Mouse (Mus musculus) 3T3-L1 (cell line): Measurements from ENCODE around the gene Mterf4.

Experiments
- DNase-seq: peaks from one replicate; pipeline ENCODE4 v3.0.0-alpha.2; 2015; ENCODE audit warnings: low read depth, low spot score

Mterf4 gene

DNA sequence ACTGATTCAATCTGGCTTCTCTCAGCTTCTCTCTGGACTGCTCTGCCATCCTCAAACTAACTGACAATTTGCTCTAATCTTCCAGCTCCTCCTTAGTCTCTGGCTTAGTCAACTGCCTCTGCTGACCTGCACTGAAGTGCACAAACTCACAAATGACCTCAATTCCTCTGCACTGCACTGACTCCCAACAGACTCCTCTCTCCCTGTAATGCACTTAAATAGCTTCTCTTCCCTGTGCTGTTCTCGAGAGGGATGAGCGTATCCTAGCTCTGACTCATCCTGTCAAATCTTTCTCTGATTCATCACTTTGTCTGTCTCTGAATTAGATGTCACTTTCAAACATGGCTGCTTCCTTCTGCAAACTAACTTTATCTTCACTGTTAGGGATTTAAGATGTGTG, 37.5 kb downstream of the Mterf4 start:
- peak; percentile 65 for DNase-seq

DNA sequence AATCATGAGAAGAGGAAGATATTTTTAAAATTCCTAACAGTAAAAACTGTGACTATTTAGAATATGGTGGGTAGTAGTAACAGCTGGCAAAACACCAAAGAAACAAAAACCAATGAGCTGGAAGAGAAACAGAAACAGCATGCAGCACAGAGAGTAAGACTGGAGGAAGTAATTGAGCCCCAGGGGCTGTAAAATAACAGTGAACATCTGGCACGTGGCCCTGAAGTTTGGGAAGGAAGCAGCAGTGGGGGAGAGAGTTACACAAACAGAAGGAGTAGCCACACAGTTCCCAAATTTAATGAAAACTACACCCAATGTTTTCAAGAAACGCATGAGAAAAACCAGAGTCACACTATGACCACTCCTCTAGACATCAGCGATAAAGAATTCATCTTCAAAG, 38.5 kb downstream of the Mterf4 start:
- DNase-seq, result peak; percentile 56

DNA sequence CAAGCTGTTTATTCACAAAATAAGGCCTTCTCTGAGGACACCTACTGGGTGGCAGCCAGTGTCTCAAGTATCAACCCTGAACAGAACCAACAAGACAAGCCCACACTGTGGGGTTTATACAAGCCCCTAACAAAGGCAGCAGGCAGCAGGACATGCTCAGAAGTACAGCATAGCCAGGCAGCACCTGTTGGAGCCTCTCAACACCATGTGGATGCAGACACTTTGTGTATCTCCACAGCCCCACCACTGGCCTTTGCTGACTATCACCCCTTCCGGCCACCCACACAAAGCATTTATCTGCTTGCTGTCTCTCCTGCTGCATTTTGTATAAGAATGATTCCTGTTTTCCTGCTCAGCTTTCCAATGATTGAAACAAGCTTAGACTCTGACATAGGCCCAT, 48.2 kb downstream of the Mterf4 start:
- no peak for DNase-seq

DNA sequence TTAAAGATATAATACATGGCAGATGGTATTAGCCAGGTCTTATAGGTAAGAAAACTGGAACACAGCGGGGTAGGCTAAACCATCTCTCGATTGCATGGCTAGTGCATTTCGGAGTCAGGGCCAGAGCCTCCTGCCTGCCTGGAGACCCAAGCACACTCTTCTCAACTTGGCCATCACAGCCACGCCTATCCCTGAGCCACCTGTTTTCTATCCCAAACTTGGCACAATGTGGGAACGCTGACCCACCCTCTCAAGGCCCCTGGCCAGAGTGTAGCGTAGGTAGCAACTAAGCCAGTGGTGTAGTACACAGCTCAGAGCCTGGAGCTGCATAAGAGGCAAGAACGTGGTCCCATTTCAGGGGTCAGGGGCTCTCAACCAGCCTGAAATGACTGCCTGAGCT, 50.0 kb downstream of the Mterf4 start:
- no peak for DNase-seq

DNA sequence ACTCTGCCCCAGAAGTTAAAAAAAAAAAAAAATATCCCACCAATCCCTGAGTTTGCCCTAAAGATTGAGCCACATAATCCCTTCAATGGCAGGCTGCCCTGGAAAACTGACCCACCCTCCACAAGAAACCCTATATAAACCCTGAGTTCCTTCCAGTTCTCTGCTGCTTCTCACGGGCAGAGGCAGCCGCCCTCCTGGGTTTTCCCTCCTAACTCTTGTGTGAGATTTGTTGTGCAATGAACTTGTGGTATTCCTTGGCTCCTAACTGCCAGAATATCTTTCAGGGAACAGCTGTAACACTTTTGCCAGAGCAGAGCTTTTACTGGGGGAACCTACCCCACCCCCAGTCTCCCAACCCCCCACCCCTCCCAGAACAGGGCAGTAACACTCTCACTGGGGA, 53.1 kb downstream of the Mterf4 start:
- peak; percentile 40 for DNase-seq
